In genomic region chr8:125116616-125117015, GRCm38 (mm10) we compare ENCODE assay signal across 10 mouse cellular contexts.
DNase-seq lines count a peak whose midpoint lies in the region; ATAC-seq and TF ChIP-seq lines count a peak whose summit lies in the region.
"Had no signal": no experiment of that assay in that cellular context is flagged by ENCODE, and none has a peak within 500 bp of the region (broad histone marks: within the 10 kb centered on the region; RNA-seq: fewer than 3 reads in every experiment).

No protein-coding gene starts in this region.

- peak; percentile 79 for TF ChIP-seq CTCF in ES-Bruce4 (IDR thresholded peaks at IDR 0.05; ENCODE audit: low read depth, low read length)

- ATAC-seq in intestine, embryonic 14.5 days (replicated peaks; ENCODE audit: low FRiP score, low TSS enrichment, low read depth), result no peak
- ATAC-seq in intestine, embryonic 16.5 days, result no peak

- H3K9ac ChIP-seq in intestine, embryonic 14.5 days (ENCODE audit: low read length), result no peak overlapping the region
- no peak overlapping the region for H3K9ac ChIP-seq in intestine, embryonic 16.5 days (ENCODE audit: low read depth, low read length)
- no peak overlapping the region for H3K9ac ChIP-seq in ES-Bruce4 (ENCODE audit: low read depth, poor library complexity, severe bottlenecking)
- H3K9ac ChIP-seq: embryonic facial prominence, embryonic 15.5 days; limb, embryonic 13.5 days had no signal

- no peak for TF ChIP-seq EP300 in ES-Bruce4 (IDR thresholded peaks at IDR 0.05; ENCODE audit: insufficient read depth, low read depth, low read length)

- TF ChIP-seq POLR2A in ES-Bruce4 (IDR thresholded peaks at IDR 0.05; ENCODE audit: insufficient read depth, low read length), result no peak

- WGBS in intestine, embryonic 14.5 days, result 22% methylated on average over 2 of the region's 2 CpGs
- whole genome bisulfite sequencing in intestine, embryonic 16.5 days, result 28% methylated on average over 2 of the region's 2 CpGs

- peak; percentile 61 for DNase-seq in intestine, embryonic 14.5 days (ENCODE audit: low spot score)
- peak; percentile 62 to 72 for DNase-seq in adrenal gland, postnatal 36 days
- peak; percentile 8 to 65 for DNase-seq in frontal cortex, adult 2 months (ENCODE audit: extremely low spot score in 1 of 2, low spot score in 1 of 2)
- peak; percentile 16 for DNase-seq in left cerebral cortex, adult 11 months (ENCODE audit: low spot score)
- peak; percentile 43 for DNase-seq in naive thymus-derived CD4-positive, alpha-beta T cell, adult 2 months (ENCODE audit: low read depth)
- DNase-seq in spleen, adult 12 weeks (ENCODE audit: low spot score), result no peak

- no peaks in the 10 kb centered on the region for H3K9me3 ChIP-seq in intestine, embryonic 14.5 days (ENCODE audit: control insufficient read depth, low read length)
- H3K9me3 ChIP-seq in intestine, embryonic 16.5 days (ENCODE audit: control insufficient read depth, low read length), result no peaks in the 10 kb centered on the region
- H3K9me3 ChIP-seq in ES-Bruce4 (replicated peaks; ENCODE audit: control insufficient read depth, insufficient read depth, low read length, poor library complexity, severe bottlenecking), result no peaks in the 10 kb centered on the region
- H3K9me3 ChIP-seq: embryonic facial prominence, embryonic 15.5 days; limb, embryonic 13.5 days had no signal

- no peaks in the 10 kb centered on the region for H3K36me3 ChIP-seq in intestine, embryonic 14.5 days (ENCODE audit: control insufficient read depth, insufficient read depth, low read length)
- no peaks in the 10 kb centered on the region for H3K36me3 ChIP-seq in intestine, embryonic 16.5 days (ENCODE audit: control insufficient read depth, insufficient read depth, low read length)
- H3K36me3 ChIP-seq in ES-Bruce4 (ENCODE audit: control insufficient read depth, insufficient read depth, low read length, poor library complexity, severe bottlenecking), result no peaks in the 10 kb centered on the region
- H3K36me3 ChIP-seq: embryonic facial prominence, embryonic 15.5 days; limb, embryonic 13.5 days had no signal

- H3K27ac ChIP-seq in intestine, embryonic 14.5 days (ENCODE audit: low read depth), result no peak overlapping the region
- H3K27ac ChIP-seq in intestine, embryonic 16.5 days (ENCODE audit: low read length), result no peak overlapping the region
- H3K27ac ChIP-seq in ES-Bruce4 (ENCODE audit: insufficient read depth, low read length), result no peak overlapping the region
- H3K27ac ChIP-seq: embryonic facial prominence, embryonic 15.5 days; limb, embryonic 13.5 days had no signal

- H3K4me2 ChIP-seq in intestine, embryonic 14.5 days (ENCODE audit: low read length), result no peak overlapping the region
- no peak overlapping the region for H3K4me2 ChIP-seq in intestine, embryonic 16.5 days (ENCODE audit: low read depth, low read length)
- H3K4me2 ChIP-seq: embryonic facial prominence, embryonic 15.5 days; limb, embryonic 13.5 days had no signal

- H3K27me3 ChIP-seq in intestine, embryonic 14.5 days (replicated peaks; ENCODE audit: control insufficient read depth, insufficient read depth, low read length), result no peaks in the 10 kb centered on the region
- H3K27me3 ChIP-seq in intestine, embryonic 16.5 days (replicated peaks; ENCODE audit: control insufficient read depth, insufficient read depth, low read length), result no peaks in the 10 kb centered on the region
- no peaks in the 10 kb centered on the region for H3K27me3 ChIP-seq in ES-Bruce4 (ENCODE audit: control insufficient read depth, insufficient read depth, low read length, poor library complexity, severe bottlenecking)
- H3K27me3 ChIP-seq: embryonic facial prominence, embryonic 15.5 days had no signal

- H3K4me1 ChIP-seq in intestine, embryonic 14.5 days (replicated peaks; ENCODE audit: control insufficient read depth, insufficient read depth, low read length), result no peaks in the 10 kb centered on the region
- no peaks in the 10 kb centered on the region for H3K4me1 ChIP-seq in intestine, embryonic 16.5 days (ENCODE audit: control insufficient read depth, insufficient read depth, low read length)
- H3K4me1 ChIP-seq in ES-Bruce4 (ENCODE audit: control insufficient read depth, insufficient read depth, low read length), result no peaks in the 10 kb centered on the region
- H3K4me1 ChIP-seq: embryonic facial prominence, embryonic 15.5 days had no signal

- H3K4me3 ChIP-seq in intestine, embryonic 14.5 days (ENCODE audit: low read depth, low read length), result no peak overlapping the region
- no peak overlapping the region for H3K4me3 ChIP-seq in intestine, embryonic 16.5 days (ENCODE audit: low read length)
- no peak overlapping the region for H3K4me3 ChIP-seq in ES-Bruce4 (ENCODE audit: low read depth, low read length)
- H3K4me3 ChIP-seq: embryonic facial prominence, embryonic 15.5 days; limb, embryonic 13.5 days had no signal
